Mouse (Mus musculus) spleen, adult 2 months (tissue): ENCODE results near the gene Rab25.

Source experiments
- CTCF ChIP-seq: fragments of 200-500 bp; IDR thresholded peaks from 2 replicates; pipeline ENCODE4 v1.5.1; 2011; ENCODE audit warnings: mild to moderate bottlenecking, inconsistent platforms; ENCODE audit not compliant: insufficient read depth, insufficient read length, insufficient replicate concordance; ENCODE audit errors: extremely low read depth
- POLR2A ChIP-seq: fragments of 200-500 bp; IDR thresholded peaks from 2 replicates; pipeline ENCODE4 v1.6.1; 2011; ENCODE audit warnings: low read depth, low read length, inconsistent platforms

- TF ChIP-seq POLR2A (no peak), CTCF (no peak)
Measured at GRCm38 (mm10) chr3:88538271-88539145, 9.6 kb downstream of the Rab25 start.
